Mouse (Mus musculus) kidney, adult 8-10 months (tissue): ENCODE results near the gene Aldh18a1.
"Not testable (repeated sequence)": the region's sequence is repeated elsewhere in the genome, so short reads cannot be mapped to it uniquely, and the experiment has no call there.

Experiments used
- DNase-seq, 2 experiments: peaks; one replicate each; pipeline ENCODE4 v3.0.0; 2022

The Aldh18a1 gene

DNA sequence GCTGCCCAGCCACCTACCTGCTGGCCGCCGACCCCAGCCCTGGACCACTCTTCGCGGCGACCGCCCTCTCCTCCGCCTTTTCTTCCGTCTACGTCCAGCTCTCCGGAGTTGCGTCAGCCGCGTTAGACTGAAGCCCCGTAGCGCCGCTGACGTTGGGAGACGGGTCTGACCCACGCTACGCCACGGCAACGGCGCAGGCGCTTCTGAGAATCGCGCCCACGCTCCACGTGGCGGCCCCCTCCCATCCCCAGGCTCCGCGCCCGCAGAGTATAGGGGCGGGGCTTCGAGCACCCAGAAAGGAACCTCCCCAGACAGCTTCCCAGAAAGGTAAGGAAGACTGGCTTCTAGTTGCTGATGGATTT lies at the start of gene Aldh18a1:
Gene Aldh18a1, minus strand, starts transcription at position 171 of the 362 bp plus-strand sequence.
- peak; percentile 72 to 82 for DNase-seq

DNA sequence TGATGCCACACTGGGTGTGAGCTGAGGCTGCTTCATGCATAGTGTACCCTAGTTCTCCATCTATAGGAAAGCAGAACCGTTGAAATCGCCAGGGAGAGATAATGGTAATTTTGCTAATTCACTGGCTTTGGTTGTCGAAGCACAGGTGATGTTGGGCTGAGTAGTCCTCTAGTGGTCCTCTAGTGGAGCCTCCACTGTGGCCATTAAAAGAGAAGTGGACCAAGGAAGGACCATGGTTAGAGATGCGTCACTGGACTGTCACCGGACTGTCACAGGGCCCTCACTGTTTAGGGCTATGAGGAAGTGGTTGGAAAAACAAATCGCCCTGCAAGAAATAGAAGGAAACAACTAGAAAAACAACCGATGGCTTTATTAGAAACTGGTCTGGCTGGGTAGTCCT lies 49.3 kb upstream of the Aldh18a1 start:
- DNase-seq, result no peak

DNA sequence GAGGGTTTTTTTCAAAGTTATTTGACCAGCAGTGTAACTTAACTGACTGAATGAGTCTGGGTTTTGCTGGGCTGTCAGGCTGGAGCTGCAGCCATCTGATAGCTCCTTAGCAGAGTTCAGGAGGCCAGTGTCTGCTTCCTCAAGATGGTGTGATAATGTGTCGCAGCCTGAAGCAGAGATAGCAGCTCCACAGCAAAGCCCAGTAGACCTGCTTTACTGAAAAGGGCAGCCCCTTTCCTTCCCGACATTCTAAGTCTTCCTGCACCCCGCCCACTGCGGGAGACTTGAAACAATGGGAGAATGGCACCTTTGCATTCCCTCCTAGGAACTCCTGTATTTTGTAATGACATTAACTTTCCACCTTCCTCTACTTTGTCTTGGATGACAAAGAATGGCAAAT lies 48.8 kb upstream of the Aldh18a1 start:
- peak; percentile 43 to 57 for DNase-seq

DNA sequence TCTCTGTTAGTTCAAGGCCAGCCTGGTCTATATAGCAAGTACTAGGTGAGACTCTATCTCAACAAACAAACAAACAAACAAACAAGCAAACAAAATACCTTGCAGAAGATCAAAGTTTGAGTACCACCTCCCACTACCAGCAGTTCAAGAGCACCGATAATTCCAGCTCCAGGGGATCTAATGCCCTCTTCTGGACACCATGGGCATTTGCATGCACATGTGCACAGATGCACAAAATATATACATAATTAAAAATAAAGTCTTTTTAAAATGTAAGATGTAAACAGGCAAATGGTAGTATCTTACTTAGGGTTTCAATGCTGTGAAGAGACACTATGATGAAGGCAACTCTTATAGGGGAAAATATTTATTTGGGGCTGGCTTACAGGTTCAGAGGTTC lies 44.9 kb upstream of the Aldh18a1 start:
- no peak for DNase-seq

DNA sequence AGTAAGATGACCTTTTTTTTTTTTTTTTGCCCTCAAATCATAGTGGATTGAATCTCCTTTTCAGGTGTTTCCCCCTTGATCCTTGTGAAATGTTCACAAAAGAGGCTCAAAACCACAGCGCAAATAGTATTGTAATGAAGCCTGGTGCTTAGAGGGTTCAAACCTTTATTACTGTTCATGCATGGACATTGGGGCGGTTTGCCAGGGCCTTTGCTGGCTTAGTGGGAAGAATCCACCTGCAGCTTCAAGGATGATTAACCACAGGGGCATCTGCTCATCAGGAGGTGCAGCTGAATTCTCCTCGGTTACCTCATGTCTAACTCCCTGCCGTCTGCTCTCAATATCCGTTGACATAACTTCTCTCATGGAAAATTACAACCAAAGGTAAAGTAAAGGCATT lies 44.4 kb upstream of the Aldh18a1 start:
- no peak for DNase-seq

DNA sequence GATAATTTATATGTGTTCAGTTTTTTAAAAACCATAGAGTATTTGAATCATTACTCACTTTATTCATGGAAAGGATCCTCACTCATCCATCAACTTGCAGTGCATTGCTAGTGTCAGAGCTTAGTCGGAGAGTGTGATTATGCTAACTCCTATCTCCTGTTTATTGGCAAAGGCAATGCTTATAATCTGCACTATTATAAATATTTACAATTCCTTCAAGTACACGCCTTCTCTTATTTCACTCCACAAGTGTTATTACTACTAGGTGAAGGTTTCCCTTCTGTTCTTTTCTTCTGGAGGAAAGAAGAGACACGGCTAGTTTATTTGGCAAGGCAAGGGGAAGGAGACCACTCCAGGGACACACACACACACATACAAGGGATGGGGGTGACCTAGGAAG lies 43.9 kb upstream of the Aldh18a1 start:
- no peak for DNase-seq

DNA sequence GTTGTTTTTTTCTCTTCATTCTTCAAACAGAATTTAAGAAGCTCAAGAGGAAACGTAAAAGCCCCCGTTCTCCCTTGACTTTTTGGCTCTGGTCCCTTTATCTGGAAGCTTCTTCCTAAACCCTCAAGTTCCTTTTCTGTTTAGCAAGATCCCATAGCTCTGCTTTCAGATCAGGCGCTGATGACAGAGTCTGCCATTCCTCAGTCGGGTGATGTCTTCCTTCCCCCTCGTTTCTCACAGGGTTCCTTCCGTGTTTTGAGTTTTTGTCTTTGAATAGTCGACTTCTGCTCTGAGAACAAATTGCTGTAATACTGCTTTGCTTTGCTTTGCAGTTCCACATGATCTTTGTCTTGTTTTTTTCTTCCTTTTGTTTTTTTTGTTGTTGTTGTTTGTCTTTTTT lies 42.3 kb upstream of the Aldh18a1 start:
- DNase-seq, result no peak

DNA sequence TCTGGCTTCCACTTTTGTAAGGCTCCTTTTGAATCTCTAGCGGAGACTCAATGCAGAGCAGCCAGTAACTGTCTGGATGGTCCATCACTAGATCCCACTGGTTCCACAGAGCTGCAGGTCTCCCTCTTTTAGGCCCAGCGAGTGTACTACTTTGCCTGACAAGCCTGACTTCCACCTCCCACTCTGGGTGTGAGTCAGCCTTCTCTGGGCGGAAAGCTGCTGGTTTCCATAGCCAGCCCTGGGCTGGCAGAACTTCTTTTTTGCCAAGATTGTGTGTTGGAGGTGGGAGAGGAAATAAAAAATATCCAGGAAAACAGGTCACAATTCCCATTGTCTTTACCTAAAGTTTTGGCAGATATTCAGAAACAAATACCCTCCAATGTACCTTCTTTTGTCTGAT lies 41.8 kb upstream of the Aldh18a1 start:
- no peak for DNase-seq

DNA sequence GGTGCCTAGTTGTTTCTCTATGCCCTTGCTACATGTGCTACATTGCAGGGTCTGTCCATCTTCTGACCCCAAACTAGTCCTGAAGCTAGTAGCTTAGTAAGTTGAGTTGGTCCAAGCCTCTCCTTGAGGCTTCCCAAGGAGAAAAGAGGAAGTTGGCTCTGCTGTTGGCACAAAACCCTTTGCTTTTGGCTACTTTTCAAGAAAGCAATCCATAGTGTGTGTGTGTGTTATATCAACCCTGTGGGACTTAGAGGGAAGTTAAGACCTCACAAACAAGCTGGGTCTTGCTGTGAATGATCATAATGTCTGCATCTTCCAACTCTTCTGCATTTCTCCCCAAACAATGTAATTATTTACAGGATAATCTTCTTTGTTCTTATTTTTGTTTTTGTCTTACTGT lies 40.7 kb upstream of the Aldh18a1 start:
- no peak for DNase-seq

DNA sequence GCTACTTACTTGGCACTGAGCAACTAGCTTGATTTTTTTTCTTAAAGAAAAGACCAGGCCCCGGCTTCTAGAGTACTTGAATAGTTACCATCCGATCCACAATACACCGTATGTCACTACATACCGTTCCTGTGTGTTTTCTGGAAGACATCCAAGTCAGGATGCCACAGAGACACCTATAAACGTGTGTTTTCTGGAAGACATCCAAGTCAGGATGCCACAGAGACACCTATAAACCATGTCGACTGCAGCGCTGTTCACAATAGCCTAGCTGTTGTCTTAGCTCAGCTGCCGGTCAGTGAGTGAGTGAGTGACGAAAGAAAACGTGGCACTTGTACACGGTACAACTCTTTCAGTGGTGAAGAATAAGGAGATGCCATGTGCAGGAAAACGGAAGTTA lies 37.7 kb upstream of the Aldh18a1 start:
- DNase-seq, result no peak

DNA sequence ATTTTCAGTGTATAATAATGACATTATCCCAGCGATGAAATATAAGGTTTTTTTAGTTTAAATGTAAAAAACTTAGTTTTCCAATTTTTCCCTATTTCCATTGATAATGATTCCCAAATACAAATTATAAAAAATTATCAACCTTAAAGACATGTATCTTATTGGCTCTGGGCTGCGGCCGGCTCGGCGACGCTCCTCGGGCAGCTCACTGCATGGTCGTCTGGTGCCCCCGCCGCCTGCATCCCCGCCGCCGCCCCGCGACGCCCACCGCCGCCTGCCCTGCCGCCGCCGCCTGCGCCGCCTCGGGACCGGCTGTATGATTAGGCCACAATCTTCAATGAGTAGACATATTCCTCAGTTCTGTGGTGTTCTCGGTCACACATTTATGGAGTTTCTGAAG lies 33.4 kb upstream of the Aldh18a1 start:
- DNase-seq, result not testable (repeated sequence)

DNA sequence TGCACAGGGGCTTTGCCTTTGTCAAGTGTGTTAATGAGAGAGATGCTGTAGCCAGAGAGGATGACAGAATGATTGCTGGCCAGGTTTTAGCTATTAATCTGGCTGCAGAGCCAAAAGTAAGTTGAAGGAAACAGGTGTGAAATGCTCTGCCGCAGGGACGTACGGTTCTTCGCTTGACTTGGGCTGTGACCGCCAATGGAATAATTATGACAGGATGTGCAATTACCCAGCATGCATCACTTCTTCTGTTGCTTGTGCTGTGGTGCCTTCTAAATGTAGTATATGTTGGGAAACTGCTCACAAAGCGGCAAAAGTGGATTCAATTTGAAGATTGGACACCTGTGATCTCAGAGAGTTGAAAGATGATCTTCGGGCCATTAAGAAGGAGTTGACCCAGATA lies 27.8 kb upstream of the Aldh18a1 start:
- no peak for DNase-seq

DNA sequence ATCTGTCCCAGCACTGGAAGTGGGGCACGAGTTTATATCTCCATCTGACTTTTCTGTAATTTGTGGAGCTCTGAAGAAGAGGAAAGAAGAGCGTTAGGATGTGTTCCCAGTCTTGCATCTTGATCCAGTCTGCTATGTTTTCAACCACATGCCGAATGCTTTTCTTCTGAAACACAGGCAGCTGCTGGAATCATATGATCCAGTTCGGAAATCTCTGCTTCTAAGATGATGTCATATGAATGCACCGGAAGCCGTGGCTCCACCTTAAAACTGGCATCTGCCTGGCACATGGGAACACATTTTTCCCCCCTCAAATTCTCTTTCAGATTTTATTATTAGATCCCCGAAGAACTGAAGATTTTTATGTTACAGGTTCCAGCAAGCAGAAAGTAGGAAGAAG lies 26.5 kb upstream of the Aldh18a1 start:
- no peak for DNase-seq

DNA sequence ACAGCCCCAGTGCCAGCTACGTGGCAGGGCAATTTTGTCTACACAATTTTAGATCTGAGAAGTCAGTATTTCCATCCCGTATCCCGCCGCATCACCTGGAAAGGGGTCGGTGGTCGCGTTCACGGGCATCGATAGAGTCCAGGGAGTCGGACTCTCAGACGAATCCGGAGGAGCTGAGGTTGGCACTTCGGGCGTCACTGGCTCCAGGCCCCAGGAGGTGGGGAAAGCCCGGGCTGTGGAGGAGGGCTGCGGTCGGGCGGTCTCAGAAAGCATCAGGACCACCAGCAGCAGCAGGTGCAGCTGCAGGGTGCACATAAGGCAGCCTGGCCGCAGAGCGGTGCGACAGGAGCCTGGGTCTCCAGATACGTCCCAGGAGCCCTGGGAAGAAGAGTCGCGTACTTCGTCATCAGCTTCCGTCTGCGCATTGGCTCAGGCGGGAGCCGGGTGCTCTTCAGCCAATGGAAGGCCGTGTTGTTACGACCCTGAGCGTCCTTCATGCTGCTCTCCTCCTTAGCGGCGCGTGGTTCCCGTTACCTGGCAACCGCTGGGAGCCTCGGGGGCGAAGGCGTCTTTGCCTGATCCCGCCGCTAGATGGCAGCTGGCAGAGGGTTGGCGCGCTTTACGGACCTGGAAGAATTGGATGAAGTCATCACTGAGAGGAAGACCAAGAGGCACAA lies 23.7 kb upstream of the Aldh18a1 start, which contains the start of the genes Tctn3 and Entpd1:
Gene Tctn3, minus strand, starts transcription at position 404 of the 677 bp plus-strand sequence.
Gene Entpd1, plus strand, starts transcription at position 537 of the 677 bp plus-strand sequence.
- DNase-seq, result peak; percentile 95 to 96

DNA sequence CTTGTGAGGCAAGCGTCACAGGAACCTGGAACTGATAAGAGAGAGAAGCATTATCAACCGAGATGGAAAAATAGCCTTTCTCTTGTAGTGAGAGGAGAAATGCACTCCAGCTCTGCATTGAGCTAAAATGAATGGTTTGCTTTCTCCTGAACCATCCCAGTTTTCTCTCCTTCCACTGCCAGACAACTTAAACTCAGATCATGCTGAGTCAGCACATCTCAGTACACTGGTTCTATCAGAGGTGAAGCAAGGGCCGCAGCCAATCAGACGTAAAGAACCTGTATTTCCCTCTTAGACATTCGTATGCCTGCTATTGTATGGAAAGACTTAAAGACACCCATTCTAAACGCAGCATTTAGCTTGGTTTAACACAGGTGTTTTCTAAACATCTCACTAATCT lies 19.4 kb upstream of the Aldh18a1 start:
- no peak for DNase-seq

DNA sequence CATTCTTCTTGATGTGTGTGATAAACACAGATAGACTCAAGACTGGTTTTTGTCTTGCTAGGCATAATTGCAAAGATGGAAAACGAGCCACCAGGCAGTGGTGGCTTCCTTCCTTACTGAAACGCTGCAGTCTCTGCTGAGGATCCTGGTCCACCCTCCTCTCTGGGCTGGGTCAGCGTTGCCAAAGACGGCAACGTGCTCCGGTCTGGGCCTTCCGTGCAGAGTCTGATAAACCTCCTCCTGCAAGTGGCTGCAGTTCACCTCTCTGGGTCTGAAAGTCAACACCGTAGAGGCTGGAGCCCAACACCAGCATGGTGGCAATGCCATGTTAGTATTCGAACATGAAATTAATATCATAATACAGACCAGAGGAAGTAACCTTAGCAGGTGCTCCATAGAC lies 16.9 kb upstream of the Aldh18a1 start:
- no peak for DNase-seq

DNA sequence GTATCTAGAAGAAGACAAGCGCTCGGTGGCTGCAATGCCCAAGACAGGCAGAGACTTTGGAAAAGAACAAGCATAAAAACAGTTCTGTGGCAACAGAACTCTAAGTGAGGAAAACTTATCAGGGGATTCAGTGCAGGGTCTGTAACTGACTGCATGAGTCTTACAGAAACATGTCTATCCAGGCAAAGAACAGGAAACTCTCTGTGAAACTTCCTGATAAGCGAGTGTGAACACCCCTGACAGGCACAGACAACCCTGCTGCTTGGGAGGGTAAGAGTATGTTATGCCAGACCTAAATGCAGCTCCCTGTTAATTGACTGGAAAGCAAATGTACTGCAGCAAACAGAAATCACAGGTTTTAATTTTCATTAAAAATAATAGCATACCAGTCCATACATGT lies 13.6 kb upstream of the Aldh18a1 start:
- DNase-seq, result no peak

DNA sequence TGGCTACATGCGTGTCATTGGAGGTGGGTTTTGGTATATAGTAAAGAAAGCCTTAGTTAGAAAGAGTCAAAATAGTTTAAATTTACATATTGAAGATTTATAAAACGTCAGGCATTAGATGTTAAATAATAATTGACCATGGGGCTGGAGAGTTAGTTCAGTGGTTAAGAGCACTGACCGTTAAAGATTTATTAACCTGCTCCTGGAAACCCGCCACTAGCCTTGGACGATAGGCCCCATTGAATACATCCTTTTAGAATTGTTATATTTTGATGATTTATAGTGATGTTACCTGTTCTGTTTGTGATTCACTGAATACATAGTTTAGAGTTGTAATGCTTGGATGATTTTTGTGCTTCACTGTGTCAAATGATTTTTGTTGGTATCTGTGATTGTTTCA lies 12.6 kb upstream of the Aldh18a1 start:
- peak in 1 of 2 experiments; percentile 18 for DNase-seq

DNA sequence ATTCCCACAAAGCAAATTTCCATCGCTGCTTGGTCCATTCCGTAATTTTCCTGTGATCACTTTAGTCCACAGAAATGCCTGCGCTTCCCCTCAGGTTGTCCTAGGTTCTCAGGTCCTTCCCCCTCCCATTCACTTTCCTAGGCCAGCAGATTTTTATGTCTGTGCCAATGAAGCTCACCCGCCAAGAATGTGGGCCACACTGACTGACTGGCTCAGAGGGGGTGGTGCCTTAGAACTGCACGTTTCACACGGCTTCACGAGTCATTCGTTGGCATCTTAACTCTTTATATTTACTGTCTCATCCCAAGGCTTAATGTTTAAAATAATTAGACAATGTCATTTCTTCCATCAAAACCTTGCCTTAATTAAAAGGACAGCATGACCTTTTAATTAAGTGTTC lies 7.6 kb upstream of the Aldh18a1 start:
- DNase-seq, result no peak

DNA sequence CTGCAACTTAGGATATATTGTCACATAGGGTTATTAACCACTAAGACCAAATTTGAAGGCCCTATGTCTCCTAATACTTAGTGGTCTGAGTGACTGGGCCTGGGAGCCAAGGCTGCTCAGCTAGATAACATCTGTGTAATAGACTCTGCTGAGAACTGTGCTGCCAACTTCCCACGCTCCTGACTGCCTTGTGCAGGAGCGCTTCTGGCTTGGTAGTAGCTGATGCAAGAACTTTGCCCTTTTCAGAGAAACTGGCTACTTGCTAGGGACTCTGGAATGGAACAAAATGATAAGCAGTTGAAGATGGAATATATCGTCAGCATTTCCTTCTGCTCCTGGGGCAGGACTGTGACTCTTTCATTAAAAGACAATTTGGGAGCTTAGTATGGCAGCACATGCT lies 7.0 kb upstream of the Aldh18a1 start:
- no peak for DNase-seq

DNA sequence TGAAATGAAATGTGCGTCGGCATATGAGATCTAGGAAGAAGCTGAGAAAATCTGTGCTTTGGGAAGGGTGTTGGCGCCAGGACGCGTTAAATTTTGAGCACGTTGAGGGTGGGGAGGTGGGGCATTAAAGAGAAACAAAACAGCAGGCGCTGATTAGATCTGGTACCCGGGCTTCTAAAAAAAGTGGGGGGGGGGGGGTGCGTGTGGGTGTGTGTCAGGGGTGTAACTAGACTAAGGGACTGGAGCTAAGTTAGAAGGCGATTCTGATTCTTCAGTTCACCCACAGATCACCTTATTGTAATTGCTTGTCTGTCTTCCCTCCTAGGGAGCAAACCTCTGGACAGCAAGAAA lies 1.2 kb upstream of the Aldh18a1 start:
- no peak for DNase-seq

DNA sequence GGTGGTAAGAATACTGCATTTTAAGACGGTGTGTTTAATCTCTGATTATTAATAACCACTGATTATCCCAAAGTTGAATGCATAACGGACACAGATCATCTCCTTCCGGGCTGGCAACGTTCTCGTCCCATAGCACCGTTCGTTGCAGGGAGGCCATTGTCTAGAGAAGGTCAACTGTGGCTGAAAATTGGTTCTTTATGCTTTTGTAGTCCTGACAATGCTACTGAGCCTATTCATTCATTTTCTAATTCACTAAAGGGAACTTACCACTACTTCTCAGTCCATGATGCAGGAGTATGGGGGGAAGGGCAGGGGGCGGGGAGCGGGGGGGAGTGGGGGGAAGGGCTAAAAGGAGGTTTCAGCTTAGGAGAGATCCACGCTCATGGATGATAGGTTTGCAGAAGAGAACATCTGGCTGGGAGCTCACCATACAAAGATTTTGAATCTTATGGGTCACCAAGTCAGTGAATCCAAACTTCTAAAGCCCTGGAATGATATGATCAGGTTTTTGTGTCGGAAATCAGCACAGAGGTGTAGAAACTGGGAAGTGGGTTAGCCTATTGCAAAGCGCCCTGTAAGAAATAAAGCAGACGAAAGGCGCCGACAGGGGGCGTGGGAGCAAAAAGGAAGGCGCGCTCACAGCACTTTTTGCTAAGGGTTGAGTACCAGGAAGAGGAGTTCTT lies 725 bp upstream of the Aldh18a1 start:
- peak; percentile 76 to 91 for DNase-seq

DNA sequence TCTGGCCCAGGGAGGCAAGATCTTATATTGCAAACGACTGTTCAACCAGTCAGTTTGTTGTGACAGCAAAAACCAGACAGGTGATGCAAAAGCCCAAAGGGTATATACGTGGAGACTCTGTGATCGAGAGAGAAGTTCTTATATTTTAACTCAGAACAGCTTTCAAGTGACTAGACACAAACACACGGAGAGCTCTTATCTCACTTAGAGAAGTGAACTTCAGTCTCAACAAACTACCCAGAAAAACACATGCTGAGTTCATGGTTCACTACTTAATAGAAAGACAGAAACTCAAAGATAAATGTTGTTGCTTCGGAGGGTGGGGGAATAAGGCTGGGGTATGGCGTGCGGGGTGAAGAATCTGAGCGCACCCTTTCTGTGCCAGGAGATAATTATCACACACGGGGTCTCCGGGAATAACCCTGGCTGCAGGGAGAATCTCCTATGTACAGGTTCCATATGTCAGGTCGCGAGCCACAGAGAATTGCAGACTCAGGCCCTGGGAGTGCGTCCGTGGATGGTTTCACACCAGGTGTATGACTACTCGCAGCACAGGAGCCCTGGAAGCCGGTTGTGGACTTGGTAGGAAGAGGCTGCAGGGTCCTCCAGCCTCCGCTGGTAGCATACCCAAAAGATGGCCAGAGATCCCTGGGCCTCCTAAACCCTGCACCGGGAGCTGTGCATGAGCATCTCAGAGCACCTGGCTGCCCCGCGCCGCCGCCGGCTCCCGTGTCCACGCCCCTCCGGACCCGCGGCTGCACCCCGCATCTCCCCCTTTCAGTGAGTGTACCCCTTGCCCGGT lies 571 bp downstream of the Aldh18a1 start:
- no peak for DNase-seq

DNA sequence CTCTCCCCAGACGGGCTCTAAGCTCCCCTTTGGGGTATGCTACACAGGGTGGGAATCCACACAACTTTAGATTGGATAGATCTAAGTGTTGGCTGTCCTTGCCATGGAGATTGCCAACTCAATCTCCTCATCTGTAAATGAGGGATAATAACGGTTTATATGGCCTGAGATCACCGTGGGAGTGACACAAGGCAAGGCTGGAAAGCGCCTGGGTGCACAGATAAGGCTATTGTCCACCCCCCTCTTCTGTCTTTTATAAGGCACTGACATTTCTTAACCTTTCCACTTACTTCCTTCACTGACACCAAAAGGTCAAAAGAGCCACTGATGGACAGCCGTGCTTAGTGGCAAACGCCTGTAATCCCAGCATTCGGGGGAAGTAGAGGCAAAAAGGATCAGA lies 1.4 kb downstream of the Aldh18a1 start:
- no peak for DNase-seq
